Mouse (Mus musculus): ENCODE results near the gene Ensa. TPM values are rescaled to one million over a fixed set of nuclear protein-coding genes. Genes with fewer than 3 reads are reported as not detected.
A peak's percentile ranks its signal among the peaks of the same experiment; 100 is the strongest.
"Not testable (repeated sequence)": the region's sequence is repeated elsewhere in the genome, so short reads cannot be mapped to it uniquely, and the experiment has no call there.

Ensa gene
- polyA plus RNA-seq, 1 experiment from 2014 or later = 73.2 TPM

DNA sequence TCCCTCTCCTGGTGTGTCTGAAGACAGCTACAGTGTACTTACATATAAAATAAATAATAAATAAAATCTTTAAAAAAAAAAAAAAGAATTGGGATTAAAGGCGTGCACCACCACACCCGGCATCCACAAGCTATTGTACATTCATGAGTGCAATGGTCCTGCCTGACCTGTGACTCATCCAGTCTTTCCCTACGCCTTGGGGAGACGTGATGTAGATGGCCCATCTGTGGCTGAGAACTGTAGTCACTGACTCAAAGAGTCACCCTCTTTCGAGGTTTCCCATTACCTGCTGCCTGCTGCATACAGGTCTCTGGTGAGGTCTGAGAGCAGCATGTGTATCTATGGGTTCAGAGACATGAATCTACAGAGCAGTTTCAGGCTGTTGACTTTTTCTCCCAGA is 23.2 kb downstream of the Ensa start:
- H3K27ac ChIP-seq = no peak overlapping the region
- WGBS = 89% methylated on average over 5 of the region's 5 CpGs
- no peak overlapping the region for H3K4me3 ChIP-seq (replicated peaks)
- H3K4me1 ChIP-seq = peaks cover 4% of the 10 kb centered on the region
- no peak overlapping the region for H3K4me2 ChIP-seq
- H3K9me3 ChIP-seq (replicated peaks) = no peaks in the 10 kb centered on the region
- H3K36me3 ChIP-seq = no peaks in the 10 kb centered on the region
- H3K27me3 ChIP-seq = no peaks in the 10 kb centered on the region
- ATAC-seq (replicated peaks; ENCODE audit: low FRiP score) = no peak
- H3K9ac ChIP-seq = no peak overlapping the region

DNA sequence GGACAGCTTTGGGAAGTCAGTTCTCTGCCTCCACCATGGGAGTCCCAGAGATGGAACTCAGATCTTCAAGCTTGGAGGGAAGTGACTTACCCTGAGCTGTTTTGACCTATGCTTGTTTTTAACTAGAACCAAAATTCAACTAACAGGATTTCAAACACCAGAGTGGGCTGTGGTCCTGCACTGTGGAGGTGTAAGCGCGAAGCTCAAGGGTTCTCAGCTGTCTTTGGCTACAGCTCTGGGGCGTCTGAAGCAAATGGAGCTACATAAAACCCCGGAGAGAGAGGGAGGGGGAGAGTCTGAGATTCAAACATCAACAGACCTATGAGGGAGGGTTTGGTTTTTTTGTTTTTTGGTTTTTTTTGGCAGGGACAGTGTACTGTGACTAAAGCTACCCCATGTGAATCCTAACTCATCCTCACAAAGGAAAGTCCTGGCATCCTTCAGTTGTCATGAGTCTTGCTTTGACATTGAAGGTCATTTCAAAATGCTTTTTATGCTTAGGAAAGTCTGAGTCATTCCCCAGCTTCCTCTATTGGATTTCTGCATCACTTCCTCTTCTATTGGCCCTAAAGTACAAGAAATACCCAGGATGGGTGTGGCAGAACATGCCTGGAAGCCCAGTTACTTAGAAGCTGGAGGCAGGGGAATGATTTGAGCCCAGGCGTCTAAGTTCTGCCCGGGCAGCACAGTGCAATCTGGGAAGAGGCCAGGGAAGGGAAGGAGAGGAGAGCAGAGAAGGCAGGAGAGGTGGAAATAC is 25.7 kb downstream of the Ensa start:
- peak overlapping the region; percentile 63 for H3K27ac ChIP-seq
- H3K4me3 ChIP-seq (replicated peaks) = no peak overlapping the region
- peaks cover 10% of the 10 kb centered on the region for H3K4me1 ChIP-seq
- H3K9ac ChIP-seq = no peak overlapping the region
- no peak for ATAC-seq (replicated peaks; ENCODE audit: low FRiP score)
- no peak overlapping the region for H3K4me2 ChIP-seq
- 59% methylated on average over 6 of the region's 6 CpGs for WGBS
- no peaks in the 10 kb centered on the region for H3K27me3 ChIP-seq
- no peaks in the 10 kb centered on the region for H3K36me3 ChIP-seq
- H3K9me3 ChIP-seq (replicated peaks) = no peaks in the 10 kb centered on the region

DNA sequence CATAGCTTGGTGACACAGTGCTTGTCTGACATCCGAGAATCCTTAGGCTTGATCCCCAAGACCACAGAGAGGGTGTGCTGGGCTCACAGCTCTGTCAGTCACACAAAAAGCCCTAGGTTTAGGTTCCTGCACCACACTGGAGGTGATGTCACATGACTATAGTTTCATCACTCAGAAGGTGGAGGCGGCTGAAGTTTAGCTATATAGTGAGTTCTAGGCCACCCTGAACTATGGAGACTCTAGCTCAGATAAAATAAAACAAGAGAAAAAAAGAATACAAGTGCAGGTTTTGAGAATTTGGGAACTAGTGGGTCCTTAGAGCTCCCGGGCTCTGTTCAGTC is 26.2 kb downstream of the Ensa start:
- H3K4me2 ChIP-seq = no peak overlapping the region
- 86% methylated on average over 3 of the region's 3 CpGs for WGBS
- H3K4me1 ChIP-seq = peaks cover 10% of the 10 kb centered on the region
- H3K9me3 ChIP-seq (replicated peaks) = no peaks in the 10 kb centered on the region
- H3K9ac ChIP-seq = no peak overlapping the region
- H3K27me3 ChIP-seq = no peaks in the 10 kb centered on the region
- no peak for ATAC-seq (replicated peaks; ENCODE audit: low FRiP score)
- H3K4me3 ChIP-seq (replicated peaks) = no peak overlapping the region
- no peaks in the 10 kb centered on the region for H3K36me3 ChIP-seq
- H3K27ac ChIP-seq = peak overlapping the region; percentile 63

GRCm38 (mm10) chr3:95651391-95652203 is 26.8 kb downstream of the Ensa start:
- no peak for ATAC-seq (replicated peaks; ENCODE audit: low FRiP score)
- Histone ChIP-seq H3K4me2 (no peak overlapping the region), H3K27ac (peak overlapping the region; percentile 63; the same call in 1 of the 2 replicates)

GRCm38 (mm10) chr3:95652204-95652811 is 27.5 kb downstream of the Ensa start:
- Histone ChIP-seq H3K27me3 (no peaks in the 10 kb centered on the region), H3K27ac (peak overlapping the region; percentile 63; the same call in 1 of the 2 replicates), H3K9me3 (replicated peaks) (no peaks in the 10 kb centered on the region), H3K4me3 (replicated peaks) (no peak overlapping the region), H3K9ac (no peak overlapping the region), H3K36me3 (no peaks in the 10 kb centered on the region), H3K4me1 (peaks cover 10% of the 10 kb centered on the region), H3K4me2 (no peak overlapping the region)
- ATAC-seq (replicated peaks; ENCODE audit: low FRiP score) = no peak
- 78% methylated on average over 7 of the region's 7 CpGs for WGBS

More at GRCm38 (mm10) chr3:95651391-95652203, 26.8 kb downstream of the Ensa start:
- Histone ChIP-seq H3K27me3 (no peaks in the 10 kb centered on the region), H3K4me3 (replicated peaks) (no peak overlapping the region), H3K4me1 (peaks cover 10% of the 10 kb centered on the region), H3K9ac (no peak overlapping the region), H3K36me3 (no peaks in the 10 kb centered on the region), H3K9me3 (replicated peaks) (no peaks in the 10 kb centered on the region)
- 86% methylated on average over 16 of the region's 16 CpGs for WGBS

DNA sequence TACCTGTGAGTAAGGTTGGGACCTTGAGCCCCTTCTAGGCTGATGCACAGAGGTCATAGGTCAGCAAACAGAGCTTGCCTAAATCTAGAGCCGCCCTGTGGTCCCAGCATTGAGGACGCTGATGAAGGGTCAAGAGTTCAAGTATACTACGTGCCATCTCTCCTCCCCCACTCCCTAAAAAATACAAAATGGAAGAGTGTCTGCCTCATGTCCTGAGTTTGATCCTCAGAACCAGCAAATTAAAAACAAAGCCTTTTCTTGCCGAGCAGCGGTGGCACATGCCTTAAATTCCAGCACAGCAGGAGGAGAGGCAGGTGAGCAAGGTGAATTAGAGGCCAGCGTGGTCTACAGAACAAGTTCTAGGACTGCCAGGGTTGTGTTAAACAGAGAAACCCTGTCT is 28.1 kb downstream of the Ensa start:
- no peak overlapping the region for H3K4me2 ChIP-seq
- 44% methylated on average over 6 of the region's 6 CpGs for WGBS
- H3K27ac ChIP-seq = 0 out of 2 replicates have a peak overlapping the region, but pooled peaks have one; percentile 9
- H3K4me1 ChIP-seq = peaks cover 13% of the 10 kb centered on the region
- no peaks in the 10 kb centered on the region for H3K9me3 ChIP-seq (replicated peaks)
- no peak overlapping the region for H3K9ac ChIP-seq
- no peak overlapping the region for H3K4me3 ChIP-seq (replicated peaks)
- no peak for ATAC-seq (replicated peaks; ENCODE audit: low FRiP score)
- H3K27me3 ChIP-seq = no peaks in the 10 kb centered on the region
- H3K36me3 ChIP-seq = no peaks in the 10 kb centered on the region

DNA sequence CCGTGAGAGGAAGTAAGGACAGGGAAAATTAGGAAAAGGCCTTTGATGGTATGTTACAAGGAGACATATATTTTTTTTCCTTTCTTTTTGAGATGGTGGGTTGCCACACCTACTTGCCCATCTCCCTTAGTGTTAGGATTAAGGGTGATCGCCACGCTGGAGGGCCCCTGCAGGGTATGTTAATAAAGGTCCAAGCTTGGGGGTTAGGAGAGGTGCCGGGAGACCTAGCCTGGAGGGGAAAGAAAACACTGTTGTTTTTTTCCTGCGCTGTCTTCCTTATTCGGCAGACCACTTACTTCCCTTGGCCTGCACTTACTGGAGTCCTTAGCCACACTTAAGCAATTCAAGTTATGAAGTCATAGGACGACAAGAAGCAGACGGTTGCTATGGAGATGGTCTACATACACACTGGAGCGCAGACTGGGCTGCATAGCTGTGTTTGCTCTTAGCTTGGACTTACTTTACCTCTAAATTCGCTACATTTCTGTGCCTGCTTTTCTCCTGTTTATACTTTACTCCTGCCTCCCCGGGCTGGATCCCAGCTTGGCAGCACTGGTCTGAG is 28.8 kb downstream of the Ensa start:
- H3K4me2 ChIP-seq = no peak overlapping the region
- H3K36me3 ChIP-seq = no peaks in the 10 kb centered on the region
- no peak for ATAC-seq (replicated peaks; ENCODE audit: low FRiP score)
- H3K9me3 ChIP-seq (replicated peaks) = no peaks in the 10 kb centered on the region
- H3K4me1 ChIP-seq = peaks cover 15% of the 10 kb centered on the region
- peak overlapping the region; percentile 9; the same call in 1 of the 2 replicates for H3K27ac ChIP-seq
- no peak overlapping the region for H3K4me3 ChIP-seq (replicated peaks)
- no peak overlapping the region for H3K9ac ChIP-seq
- WGBS = 38% methylated on average over 11 of the region's 11 CpGs
- H3K27me3 ChIP-seq = no peaks in the 10 kb centered on the region

GRCm38 (mm10) chr3:95654371-95654770 is 29.6 kb downstream of the Ensa start:
- ATAC-seq (replicated peaks; ENCODE audit: low FRiP score); H3K9ac ChIP-seq; H3K27ac ChIP-seq; H3K9me3 ChIP-seq (replicated peaks); H3K4me3 ChIP-seq (replicated peaks); H3K4me2 ChIP-seq; H3K36me3 ChIP-seq; H3K27me3 ChIP-seq: not testable (repeated sequence)
- WGBS = 80% methylated on average over 3 of the region's 3 CpGs
- peaks cover 15% of the 10 kb centered on the region for H3K4me1 ChIP-seq

GRCm38 (mm10) chr3:95655437-95655836 is 30.6 kb downstream of the Ensa start:
- Histone ChIP-seq H3K4me3 (replicated peaks) (no peak overlapping the region), H3K9me3 (replicated peaks) (no peaks in the 10 kb centered on the region), H3K4me2 (no peak overlapping the region), H3K27ac (no peak overlapping the region), H3K4me1 (peaks cover 18% of the 10 kb centered on the region), H3K36me3 (peaks cover 3% of the 10 kb centered on the region), H3K9ac (no peak overlapping the region), H3K27me3 (no peaks in the 10 kb centered on the region)
- WGBS = 91% methylated on average over 5 of the region's 5 CpGs
- no peak for ATAC-seq (replicated peaks; ENCODE audit: low FRiP score)

DNA sequence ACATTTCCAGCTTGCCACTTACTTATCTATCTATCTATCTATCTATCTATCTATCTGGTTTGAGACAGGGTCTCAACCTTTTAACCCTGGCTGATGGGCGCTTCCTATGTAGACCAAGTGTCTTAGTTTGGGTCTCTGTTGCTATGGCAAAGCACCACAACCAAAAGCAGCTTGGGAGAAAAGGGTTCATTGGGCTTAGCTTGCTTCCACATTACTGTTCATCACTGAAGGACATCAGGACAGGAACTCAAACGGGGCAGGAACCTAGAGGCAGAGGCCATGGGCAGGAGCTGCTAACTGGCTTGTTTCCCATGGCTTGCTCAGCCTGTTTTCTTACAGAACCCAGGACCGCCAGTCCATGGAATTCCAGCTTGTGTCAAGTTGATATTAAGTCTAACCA is 32.3 kb downstream of the Ensa start:
- H3K9me3 ChIP-seq (replicated peaks) = no peaks in the 10 kb centered on the region
- no peak overlapping the region for H3K9ac ChIP-seq
- no peak for ATAC-seq (replicated peaks; ENCODE audit: low FRiP score)
- H3K27me3 ChIP-seq = no peaks in the 10 kb centered on the region
- WGBS = 85% methylated on average over 3 of the region's 3 CpGs
- H3K36me3 ChIP-seq = peaks cover 18% of the 10 kb centered on the region
- no peak overlapping the region for H3K4me2 ChIP-seq
- no peak overlapping the region for H3K27ac ChIP-seq
- no peak overlapping the region for H3K4me3 ChIP-seq (replicated peaks)
- H3K4me1 ChIP-seq = peaks cover 29% of the 10 kb centered on the region

- Histone ChIP-seq H3K36me3 (peaks cover 24% of the 10 kb centered on the region), H3K4me2 (peak overlapping the region; percentile 58), H3K9ac (no peak overlapping the region), H3K9me3 (replicated peaks) (no peaks in the 10 kb centered on the region), H3K27ac (peak overlapping the region; percentile 99), H3K27me3 (no peaks in the 10 kb centered on the region), H3K4me1 (peaks cover 35% of the 10 kb centered on the region), H3K4me3 (replicated peaks) (peak overlapping the region; percentile 98)
- 81% methylated on average over 3 of the region's 3 CpGs for WGBS
- no peak for ATAC-seq (replicated peaks; ENCODE audit: low FRiP score)
These were observed 32.9 kb downstream of the Ensa start for GRCm38 (mm10) chr3:95657711-95658110.
